Mouse (Mus musculus): Measurements from ENCODE around the gene Plekha8. TPM values are rescaled to one million over a fixed set of nuclear protein-coding genes. Genes with fewer than 3 reads are reported as not detected.

Gene Plekha8
- polyA plus RNA-seq, 1 experiment, result 6.5 TPM

- H3K4me1 ChIP-seq (ENCODE audit: control insufficient read depth, insufficient read depth, low read length), result 0 out of 2 replicates have a peak, but pooled peaks cover 4% of the 10 kb centered on the region
- H3K36me3 ChIP-seq (ENCODE audit: control insufficient read depth, insufficient read depth, low read length), result no peaks in the 10 kb centered on the region
- H3K27ac ChIP-seq (ENCODE audit: insufficient read depth, low read depth, low read length), result no peak overlapping the region
- H3K4me3 ChIP-seq (ENCODE audit: insufficient read depth, low read depth, low read length), result no peak overlapping the region
- WGBS, result 92% methylated on average over 5 of the region's 5 CpGs
- TF ChIP-seq POLR2A (IDR thresholded peaks at IDR 0.05; ENCODE audit: low read depth, low read length) (no peak), CTCF (conservative IDR thresholded peaks at IDR 0.05; ENCODE audit: insufficient read depth, insufficient read length, low read depth, low read length) (no peak)
- DNase-seq, result no peak
- no peaks in the 10 kb centered on the region for H3K27me3 ChIP-seq (replicated peaks; ENCODE audit: control insufficient read depth, insufficient read depth, low read length)
Measured at GRCm38 (mm10) chr6:54679686-54680085, 84.8 kb downstream of the Plekha8 start.

GRCm38 (mm10) chr6:54680891-54681745 lies 86.2 kb downstream of the Plekha8 start, which contains the start of gene Mturn:
Gene Mturn (plus strand): TSS chr6:54681624.
- 3% methylated on average over 48 of the region's 48 CpGs for WGBS
- peak; percentile 99 for DNase-seq
- Histone ChIP-seq H3K27me3 (replicated peaks; ENCODE audit: control insufficient read depth, insufficient read depth, low read length) (no peaks in the 10 kb centered on the region), H3K4me3 (ENCODE audit: insufficient read depth, low read depth, low read length) (peak within 1 kb of the TSS; percentile 65), H3K27ac (ENCODE audit: insufficient read depth, low read depth, low read length) (peak within 1 kb of the TSS; percentile 54), H3K4me1 (ENCODE audit: control insufficient read depth, insufficient read depth, low read length) (peaks cover 8% of the 10 kb centered on the region; the same call in 1 of the 2 replicates), H3K36me3 (ENCODE audit: control insufficient read depth, insufficient read depth, low read length) (no peaks in the 10 kb centered on the region)
- TF ChIP-seq CTCF (conservative IDR thresholded peaks at IDR 0.05; ENCODE audit: insufficient read depth, insufficient read length, low read depth, low read length) (no peak), POLR2A (IDR thresholded peaks at IDR 0.05; ENCODE audit: low read depth, low read length) (no peak)

GRCm38 (mm10) chr6:54681746-54682428 lies 87.0 kb downstream of the Plekha8 start:
- WGBS, result under 1% methylated on average over 61 of the region's 61 CpGs
- TF ChIP-seq POLR2A (IDR thresholded peaks at IDR 0.05; ENCODE audit: low read depth, low read length) (peak; percentile 56), CTCF (conservative IDR thresholded peaks at IDR 0.05; ENCODE audit: insufficient read depth, insufficient read length, low read depth, low read length) (no peak)
- no peaks in the 10 kb centered on the region for H3K36me3 ChIP-seq (ENCODE audit: control insufficient read depth, insufficient read depth, low read length)
- DNase-seq, result no peak
- H3K4me3 ChIP-seq (ENCODE audit: insufficient read depth, low read depth, low read length), result peak overlapping the region; percentile 65
- H3K27ac ChIP-seq (ENCODE audit: insufficient read depth, low read depth, low read length), result peak overlapping the region; percentile 17; the same call in 1 of the 2 replicates
- H3K27me3 ChIP-seq (replicated peaks; ENCODE audit: control insufficient read depth, insufficient read depth, low read length), result no peaks in the 10 kb centered on the region
- H3K4me1 ChIP-seq (ENCODE audit: control insufficient read depth, insufficient read depth, low read length), result peaks cover 8% of the 10 kb centered on the region; the same call in 1 of the 2 replicates

- H3K4me1 ChIP-seq (ENCODE audit: control insufficient read depth, insufficient read depth, low read length), result peaks cover 25% of the 10 kb centered on the region
- H3K36me3 ChIP-seq (ENCODE audit: control insufficient read depth, insufficient read depth, low read length), result peaks cover 1% of the 10 kb centered on the region; the same call in 1 of the 2 replicates
- H3K27ac ChIP-seq (ENCODE audit: insufficient read depth, low read depth, low read length), result no peak overlapping the region
- no peak overlapping the region for H3K4me3 ChIP-seq (ENCODE audit: insufficient read depth, low read depth, low read length)
- WGBS, result 85% methylated on average over 4 of the region's 4 CpGs
- no peak for TF ChIP-seq POLR2A (IDR thresholded peaks at IDR 0.05; ENCODE audit: low read depth, low read length)
- TF ChIP-seq CTCF (conservative IDR thresholded peaks at IDR 0.05; ENCODE audit: insufficient read depth, insufficient read length, low read depth, low read length), result no peak
- DNase-seq, result no peak
- H3K27me3 ChIP-seq (replicated peaks; ENCODE audit: control insufficient read depth, insufficient read depth, low read length), result no peaks in the 10 kb centered on the region
Measured at GRCm38 (mm10) chr6:54684085-54684484, 89.2 kb downstream of the Plekha8 start.

- peaks cover 2% of the 10 kb centered on the region; the same call in 1 of the 2 replicates for H3K36me3 ChIP-seq (ENCODE audit: control insufficient read depth, insufficient read depth, low read length)
- no peak for TF ChIP-seq CTCF (conservative IDR thresholded peaks at IDR 0.05; ENCODE audit: insufficient read depth, insufficient read length, low read depth, low read length)
- TF ChIP-seq POLR2A (IDR thresholded peaks at IDR 0.05; ENCODE audit: low read depth, low read length), result no peak
- H3K27me3 ChIP-seq (replicated peaks; ENCODE audit: control insufficient read depth, insufficient read depth, low read length), result no peaks in the 10 kb centered on the region
- peaks cover 35% of the 10 kb centered on the region for H3K4me1 ChIP-seq (ENCODE audit: control insufficient read depth, insufficient read depth, low read length)
- H3K4me3 ChIP-seq (ENCODE audit: insufficient read depth, low read depth, low read length), result no peak overlapping the region
- WGBS, result 74% methylated on average over 5 of the region's 5 CpGs
- DNase-seq, result no peak
- H3K27ac ChIP-seq (ENCODE audit: insufficient read depth, low read depth, low read length), result no peak overlapping the region
Measured at GRCm38 (mm10) chr6:54685103-54685502, 90.2 kb downstream of the Plekha8 start.

- H3K27ac ChIP-seq (ENCODE audit: insufficient read depth, low read depth, low read length), result no peak overlapping the region; the same call in 1 of the 2 replicates
- no peak overlapping the region for H3K4me3 ChIP-seq (ENCODE audit: insufficient read depth, low read depth, low read length)
- no peak for DNase-seq
- H3K4me1 ChIP-seq (ENCODE audit: control insufficient read depth, insufficient read depth, low read length), result peaks cover 42% of the 10 kb centered on the region
- peaks cover 3% of the 10 kb centered on the region; the same call in 1 of the 2 replicates for H3K36me3 ChIP-seq (ENCODE audit: control insufficient read depth, insufficient read depth, low read length)
- no peak for TF ChIP-seq CTCF (conservative IDR thresholded peaks at IDR 0.05; ENCODE audit: insufficient read depth, insufficient read length, low read depth, low read length)
- no peak for TF ChIP-seq POLR2A (IDR thresholded peaks at IDR 0.05; ENCODE audit: low read depth, low read length)
- no peaks in the 10 kb centered on the region for H3K27me3 ChIP-seq (replicated peaks; ENCODE audit: control insufficient read depth, insufficient read depth, low read length)
- 82% methylated on average over 14 of the region's 14 CpGs for WGBS
Measured at GRCm38 (mm10) chr6:54685716-54686395, 90.9 kb downstream of the Plekha8 start.
